Mouse (Mus musculus): Measurements from ENCODE around the gene Golt1a.

GRCm38 (mm10) chr1:133371431-133371830 is 61.8 kb downstream of the Golt1a start:
- TF ChIP-seq MAFK (IDR thresholded peaks at IDR 0.05; ENCODE audit: insufficient read depth, low read depth, low read length) (no peak), HCFC1 (IDR thresholded peaks at IDR 0.05; ENCODE audit: borderline replicate concordance, insufficient read depth, low read length) (no peak), ZC3H11A (IDR thresholded peaks at IDR 0.05; ENCODE audit: borderline replicate concordance, low read depth, low read length) (no peak)

Measured in ES-E14 (cell line).